Mouse (Mus musculus) liver, postnatal 0 days (tissue): Measurements from ENCODE around the gene Apba2.

Experiments
- CTCF ChIP-seq: sonication (generic); IDR thresholded peaks from 2 replicates; pipeline ENCODE4 v1.5.1; 2016; ENCODE audit warnings: antibody characterized with exemption, low read depth
- EP300 ChIP-seq: IDR thresholded peaks from 2 replicates; pipeline ENCODE4 v1.6.1; 2016; ENCODE audit warnings: antibody characterized with exemption, low read depth, mild to moderate bottlenecking

GRCm38 (mm10) chr7:64776708-64777489 lies 275.4 kb downstream of the Apba2 start:
- TF ChIP-seq CTCF (no peak), EP300 (no peak)
